Mouse (Mus musculus): Measurements from ENCODE around the gene Mtcl1. TPM values are rescaled to one million over a fixed set of nuclear protein-coding genes. Genes with fewer than 3 reads are reported as not detected.

Gene Mtcl1
- total and polyA plus RNA-seq, 2 experiments from 2014 or later, result 10.8 to 25.2 TPM

- Histone ChIP-seq H3K4me3 (ENCODE audit: low read depth, low read length) (peak overlapping the region; percentile 9; the same call in 1 of the 2 replicates), H3K36me3 (ENCODE audit: insufficient read depth, low read length) (no peaks in the 10 kb centered on the region), H3K4me1 (ENCODE audit: insufficient read depth, low read length) (peaks cover 6% of the 10 kb centered on the region; the same call in 1 of the 2 replicates), H3K9me3 (ENCODE audit: low read length) (no peaks in the 10 kb centered on the region), H3K4me2 (ENCODE audit: low read depth, low read length, poor library complexity, severe bottlenecking) (peak overlapping the region; percentile 28), H3K27ac (ENCODE audit: low read depth, low read length) (peak overlapping the region; percentile 55), H3K27me3 (ENCODE audit: insufficient read depth, low read length) (no peaks in the 10 kb centered on the region), H3K9ac (replicated peaks; ENCODE audit: low read length, poor library complexity, severe bottlenecking) (0 out of 2 replicates have a peak overlapping the region, but pooled peaks have one; percentile 29)
- WGBS, result 9% methylated on average over 13 of the region's 13 CpGs
- peak; percentile 88 for ATAC-seq (ENCODE audit: low FRiP score)
- DNase-seq (ENCODE audit: low spot score), result peak; percentile 70
- TF ChIP-seq CTCF (IDR thresholded peaks at IDR 0.05), result no peak
Measured at GRCm38 (mm10) chr17:66479311-66479710, 29.8 kb upstream of the Mtcl1 start.

DNA sequence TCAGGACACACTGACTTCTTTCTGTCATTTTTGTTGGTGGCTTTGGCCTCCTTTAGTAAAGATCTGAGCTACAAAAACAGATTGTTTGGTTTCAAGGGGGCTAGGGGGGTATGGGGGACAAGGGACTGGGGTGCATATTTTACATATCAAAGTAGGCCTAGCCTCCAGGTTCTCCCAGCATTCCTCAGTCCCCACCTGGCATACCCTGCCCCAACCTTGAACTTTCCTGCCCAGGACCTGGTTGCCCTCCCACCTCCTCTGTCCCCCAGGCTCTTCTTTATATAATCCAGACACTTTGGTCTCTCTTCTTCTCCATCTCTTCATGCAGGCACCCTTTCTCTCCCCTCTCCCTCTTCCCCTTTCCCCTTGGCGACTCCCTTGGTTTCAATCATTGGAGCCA lies 23.7 kb upstream of the Mtcl1 start:
- no peak for TF ChIP-seq CTCF (IDR thresholded peaks at IDR 0.05)
- Histone ChIP-seq H3K4me3 (ENCODE audit: low read depth, low read length) (no peak overlapping the region), H3K27me3 (ENCODE audit: insufficient read depth, low read length) (no peaks in the 10 kb centered on the region), H3K4me1 (ENCODE audit: insufficient read depth, low read length) (no peaks in the 10 kb centered on the region), H3K4me2 (ENCODE audit: low read depth, low read length, poor library complexity, severe bottlenecking) (no peak overlapping the region), H3K9ac (replicated peaks; ENCODE audit: low read length, poor library complexity, severe bottlenecking) (no peak overlapping the region), H3K27ac (ENCODE audit: low read depth, low read length) (no peak overlapping the region), H3K9me3 (ENCODE audit: low read length) (no peaks in the 10 kb centered on the region), H3K36me3 (ENCODE audit: insufficient read depth, low read length) (no peaks in the 10 kb centered on the region)
- ATAC-seq (ENCODE audit: low FRiP score) (no peak), DNase-seq (ENCODE audit: low spot score) (no peak)
- 100% methylated on average over 1 of the region's 1 CpGs for whole genome bisulfite sequencing

DNA sequence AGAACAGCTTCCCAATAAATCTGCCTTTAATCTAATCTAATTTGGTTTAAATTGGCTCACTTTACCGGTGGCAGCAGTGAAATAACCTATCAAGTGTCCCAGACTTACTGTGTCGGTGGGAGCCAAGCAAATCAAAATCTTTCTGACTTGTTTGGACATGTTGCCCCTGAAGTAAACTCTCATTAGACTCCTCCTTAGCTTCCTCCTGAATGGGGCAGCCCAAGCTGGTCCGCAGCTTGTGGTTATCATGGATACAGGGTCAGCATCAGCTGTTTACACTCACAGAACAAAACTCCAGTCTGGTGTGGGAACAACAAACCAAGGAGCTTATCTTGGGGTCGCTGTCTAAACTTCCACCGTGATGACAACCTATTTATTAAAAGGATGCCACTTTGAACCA lies 22.2 kb upstream of the Mtcl1 start:
- no peak for DNase-seq (ENCODE audit: low spot score)
- 83% methylated on average over 5 of the region's 5 CpGs for WGBS
- Histone ChIP-seq H3K9ac (replicated peaks; ENCODE audit: low read length, poor library complexity, severe bottlenecking) (no peak overlapping the region), H3K27me3 (ENCODE audit: insufficient read depth, low read length) (no peaks in the 10 kb centered on the region), H3K4me2 (ENCODE audit: low read depth, low read length, poor library complexity, severe bottlenecking) (no peak overlapping the region), H3K9me3 (ENCODE audit: low read length) (no peaks in the 10 kb centered on the region), H3K27ac (ENCODE audit: low read depth, low read length) (no peak overlapping the region), H3K4me1 (ENCODE audit: insufficient read depth, low read length) (no peaks in the 10 kb centered on the region), H3K4me3 (ENCODE audit: low read depth, low read length) (no peak overlapping the region), H3K36me3 (ENCODE audit: insufficient read depth, low read length) (no peaks in the 10 kb centered on the region)
- TF ChIP-seq CTCF (IDR thresholded peaks at IDR 0.05), result no peak
- no peak for ATAC-seq (ENCODE audit: low FRiP score)

DNA sequence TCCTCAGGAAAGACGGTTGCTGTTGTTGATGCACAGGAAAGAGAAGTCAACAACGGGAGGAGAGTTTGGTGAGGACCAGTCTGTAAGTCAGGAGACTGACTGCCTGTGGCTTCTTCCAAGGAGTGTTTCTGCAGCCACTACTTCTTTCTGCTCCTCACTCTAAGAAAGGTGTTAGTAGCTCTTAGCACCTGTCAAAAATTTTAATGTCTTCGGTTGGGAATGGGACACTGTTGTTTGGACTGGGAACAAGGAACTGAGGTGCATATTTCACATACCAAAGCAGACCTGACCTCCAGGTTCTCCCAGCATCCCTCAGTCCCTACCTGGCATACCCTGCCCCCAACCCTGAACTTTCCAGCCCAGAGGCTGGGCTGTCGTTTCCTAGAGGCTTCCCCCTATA lies 21.7 kb upstream of the Mtcl1 start:
- no peaks in the 10 kb centered on the region for H3K9me3 ChIP-seq (ENCODE audit: low read length)
- no peaks in the 10 kb centered on the region for H3K27me3 ChIP-seq (ENCODE audit: insufficient read depth, low read length)
- H3K9ac ChIP-seq (replicated peaks; ENCODE audit: low read length, poor library complexity, severe bottlenecking), result no peak overlapping the region
- no peak overlapping the region for H3K27ac ChIP-seq (ENCODE audit: low read depth, low read length)
- no peaks in the 10 kb centered on the region for H3K36me3 ChIP-seq (ENCODE audit: insufficient read depth, low read length)
- no peak for DNase-seq (ENCODE audit: low spot score)
- no peaks in the 10 kb centered on the region for H3K4me1 ChIP-seq (ENCODE audit: insufficient read depth, low read length)
- 93% methylated on average over 4 of the region's 4 CpGs for WGBS
- H3K4me2 ChIP-seq (ENCODE audit: low read depth, low read length, poor library complexity, severe bottlenecking), result no peak overlapping the region
- TF ChIP-seq CTCF (IDR thresholded peaks at IDR 0.05), result no peak
- no peak overlapping the region for H3K4me3 ChIP-seq (ENCODE audit: low read depth, low read length)
- ATAC-seq (ENCODE audit: low FRiP score), result no peak

- no peaks in the 10 kb centered on the region for H3K4me1 ChIP-seq (ENCODE audit: insufficient read depth, low read length)
- H3K4me3 ChIP-seq (ENCODE audit: low read depth, low read length), result no peak overlapping the region
- H3K4me2 ChIP-seq (ENCODE audit: low read depth, low read length, poor library complexity, severe bottlenecking), result no peak overlapping the region
- no peak for TF ChIP-seq CTCF (IDR thresholded peaks at IDR 0.05)
- no peaks in the 10 kb centered on the region for H3K27me3 ChIP-seq (ENCODE audit: insufficient read depth, low read length)
- no peak overlapping the region for H3K9ac ChIP-seq (replicated peaks; ENCODE audit: low read length, poor library complexity, severe bottlenecking)
- no peak for ATAC-seq (ENCODE audit: low FRiP score)
- H3K36me3 ChIP-seq (ENCODE audit: insufficient read depth, low read length), result no peaks in the 10 kb centered on the region
- WGBS, result 29% methylated on average over 8 of the region's 8 CpGs
- H3K27ac ChIP-seq (ENCODE audit: low read depth, low read length), result no peak overlapping the region
- no peaks in the 10 kb centered on the region for H3K9me3 ChIP-seq (ENCODE audit: low read length)
- no peak for DNase-seq (ENCODE audit: low spot score)
Measured at GRCm38 (mm10) chr17:66470020-66470419, 20.5 kb upstream of the Mtcl1 start.

DNA sequence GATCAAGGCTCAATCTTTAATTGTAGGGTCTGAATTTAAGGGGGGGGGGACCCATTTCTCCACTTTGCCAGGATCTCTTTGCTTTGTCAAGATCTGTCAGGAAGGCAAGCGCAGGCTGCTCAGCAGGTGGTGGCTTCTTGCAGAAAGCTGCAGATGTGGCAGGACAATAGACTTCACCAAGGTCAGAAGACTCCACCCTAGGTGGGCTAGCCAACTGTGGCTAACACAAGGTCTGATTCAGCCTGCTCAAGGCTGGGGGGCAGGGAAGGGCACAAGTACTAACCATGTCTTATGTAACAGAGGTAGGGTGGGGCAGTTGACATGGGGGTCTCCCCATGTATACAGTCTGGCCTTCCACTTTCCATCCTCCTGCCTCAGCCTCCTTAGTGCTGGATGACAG lies 7.7 kb upstream of the Mtcl1 start:
- ATAC-seq (ENCODE audit: low FRiP score), result no peak
- no peak for TF ChIP-seq CTCF (IDR thresholded peaks at IDR 0.05)

More for the DNA sequence above, 7.7 kb upstream of the Mtcl1 start:
- H3K27ac ChIP-seq (ENCODE audit: low read depth, low read length), result no peak overlapping the region
- WGBS, result 50% methylated on average over 1 of the region's 1 CpGs
- no peaks in the 10 kb centered on the region for H3K4me1 ChIP-seq (ENCODE audit: insufficient read depth, low read length)
- no peaks in the 10 kb centered on the region for H3K27me3 ChIP-seq (ENCODE audit: insufficient read depth, low read length)
- H3K9me3 ChIP-seq (ENCODE audit: low read length), result no peaks in the 10 kb centered on the region
- H3K4me2 ChIP-seq (ENCODE audit: low read depth, low read length, poor library complexity, severe bottlenecking), result no peak overlapping the region
- no peaks in the 10 kb centered on the region for H3K36me3 ChIP-seq (ENCODE audit: insufficient read depth, low read length)
- H3K4me3 ChIP-seq (ENCODE audit: low read depth, low read length), result no peak overlapping the region
- DNase-seq (ENCODE audit: low spot score), result no peak
- no peak overlapping the region for H3K9ac ChIP-seq (replicated peaks; ENCODE audit: low read length, poor library complexity, severe bottlenecking)
